Mouse (Mus musculus) G1E (cell line): Measurements from ENCODE around the gene Coa5.

Experiments used
- CTCF ChIP-seq: IDR thresholded peaks from 2 replicates; pipeline ENCODE4 v1.5.1; 2012; ENCODE audit warnings: low read depth, low read length, inconsistent platforms, mixed read lengths
- GATA1 ChIP-seq: IDR thresholded peaks from 2 replicates; pipeline ENCODE4 v1.6.1; 2012; ENCODE audit warnings: borderline replicate concordance, low read length, inconsistent platforms, mixed read lengths
- GATA2 ChIP-seq: IDR thresholded peaks from 2 replicates; pipeline ENCODE4 v1.6.1; 2012; ENCODE audit warnings: low read depth, low read length, inconsistent platforms, borderline replicate concordance

DNA sequence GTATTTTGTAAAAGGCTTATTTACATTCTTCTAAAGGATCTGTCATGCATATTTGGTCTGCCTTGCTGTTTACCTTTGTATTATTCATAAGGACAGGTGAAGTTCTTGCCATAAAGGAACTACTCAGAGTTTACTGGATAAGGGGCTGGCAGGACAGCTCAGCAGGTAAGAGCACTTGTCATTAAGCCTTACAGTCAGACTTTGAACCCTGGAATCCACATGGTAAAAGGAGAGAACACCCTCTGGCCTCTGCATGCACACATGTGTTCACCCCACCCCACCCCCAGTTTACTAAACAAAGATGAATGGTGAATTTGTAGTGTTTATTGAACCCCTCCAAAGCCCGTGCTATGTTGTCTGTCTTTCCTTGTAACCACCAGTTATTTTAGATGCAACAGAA, 14.5 kb downstream of the Coa5 start:
- no peak for TF ChIP-seq CTCF
- no peak for TF ChIP-seq GATA1
- no peak for TF ChIP-seq GATA2
